Mouse (Mus musculus): ENCODE data around the gene Pdcd2. TPM values are rescaled to one million over a fixed set of nuclear protein-coding genes. Genes with fewer than 3 reads are reported as not detected.

Pdcd2 gene
- polyA plus RNA-seq (2015; fragmentation: Illumina TruSeq; extraction: RNeasy Lipid Tissue Mini Kit (QIAGEN cat#74804); ENCODE audit: low read depth, low replicate concordance): 34.5 TPM

GRCm38 (mm10) chr17:15526986-15527810, at the start of gene Pdcd2:
Gene Pdcd2, minus strand, starts transcription at chr17:15527301.

GRCm38 (mm10) chr17:15564014-15564927, 37.2 kb upstream of the Pdcd2 start, which contains the start of gene Prdm9:
Gene Prdm9, minus strand, starts transcription at chr17:15564354.

GRCm38 (mm10) chr17:15499656-15500394, 27.3 kb downstream of the Pdcd2 start, which contains the start of the genes Psmb1 and Tbp:
Gene Psmb1, minus strand, starts transcription at chr17:15499751.
Gene Tbp, plus strand, starts transcription at chr17:15499888.

Other genes starting within 250 kb of the Pdcd2 start
- 4.0 TPM for gene Dll1, start 150.4 kb downstream of the Pdcd2 start, polyA plus RNA-seq (2015; fragmentation: Illumina TruSeq; extraction: RNeasy Lipid Tissue Mini Kit (QIAGEN cat#74804); ENCODE audit: low read depth, low replicate concordance)
- gene Fam120b, start 131.1 kb downstream of the Pdcd2 start, polyA plus RNA-seq (2015; fragmentation: Illumina TruSeq; extraction: RNeasy Lipid Tissue Mini Kit (QIAGEN cat#74804); ENCODE audit: low read depth, low replicate concordance): 43.8 TPM
- gene Psmb1, start 27.6 kb downstream of the Pdcd2 start, polyA plus RNA-seq (2015; fragmentation: Illumina TruSeq; extraction: RNeasy Lipid Tissue Mini Kit (QIAGEN cat#74804); ENCODE audit: low read depth, low replicate concordance): 214 TPM
- 34.7 TPM for gene Tbp, start 27.4 kb downstream of the Pdcd2 start, polyA plus RNA-seq (2015; fragmentation: Illumina TruSeq; extraction: RNeasy Lipid Tissue Mini Kit (QIAGEN cat#74804); ENCODE audit: low read depth, low replicate concordance)
- gene Prdm9, start 37.1 kb upstream of the Pdcd2 start, polyA plus RNA-seq (2015; fragmentation: Illumina TruSeq; extraction: RNeasy Lipid Tissue Mini Kit (QIAGEN cat#74804); ENCODE audit: low read depth, low replicate concordance): 1.7 TPM
- 7.6 TPM for gene Chd1, start 177.7 kb upstream of the Pdcd2 start, polyA plus RNA-seq (2015; fragmentation: Illumina TruSeq; extraction: RNeasy Lipid Tissue Mini Kit (QIAGEN cat#74804); ENCODE audit: low read depth, low replicate concordance)

Data from brain, adult 10 weeks (tissue).